Mouse (Mus musculus): ENCODE data around the gene Carmil1.

Gene Carmil1

DNA sequence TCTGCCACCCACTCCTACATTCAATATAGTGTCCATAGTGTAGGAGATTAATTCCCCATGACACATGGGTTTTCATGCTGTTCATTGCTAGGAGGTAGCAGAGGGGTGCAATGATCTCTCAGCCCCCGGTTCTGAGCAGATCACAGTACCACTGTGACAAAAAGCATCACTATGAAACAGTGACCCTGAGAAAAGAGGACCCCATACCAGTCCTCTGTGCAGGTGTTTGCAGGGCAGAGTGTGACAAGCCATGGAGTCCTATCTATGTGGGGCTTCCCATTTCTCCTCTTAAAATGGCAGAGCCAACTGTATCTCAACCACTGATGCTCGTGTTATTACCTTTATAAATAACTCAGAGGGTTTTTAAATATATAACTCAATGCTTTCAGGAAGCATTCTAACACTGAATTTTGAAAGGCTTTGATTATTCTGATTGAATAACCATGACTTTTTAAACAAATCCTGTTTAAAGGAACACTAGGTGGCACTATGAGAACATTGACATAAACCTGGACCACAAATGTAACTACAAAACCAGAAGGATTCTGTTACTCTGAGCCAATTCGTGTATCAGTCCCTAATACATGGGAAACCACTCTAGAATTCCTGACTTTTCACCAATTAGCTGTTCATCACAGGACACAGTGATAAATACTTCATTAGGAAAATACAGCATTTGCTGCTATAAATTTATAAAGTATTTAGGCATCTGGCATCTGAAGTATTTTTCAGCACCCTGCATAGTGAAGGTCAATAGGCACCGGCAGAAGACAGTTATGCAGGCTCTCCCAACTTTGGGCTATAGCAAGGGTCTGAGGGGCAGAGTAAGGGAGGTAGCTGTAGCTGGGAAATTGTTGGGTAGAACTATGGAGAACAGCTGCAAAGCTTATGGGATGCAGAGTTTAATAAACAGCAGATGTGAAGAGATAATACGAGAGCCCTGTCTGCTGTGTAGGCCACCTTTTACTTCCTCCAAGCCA, 253.1 kb downstream of the Carmil1 start:
- no peak for DNase-seq

DNA sequence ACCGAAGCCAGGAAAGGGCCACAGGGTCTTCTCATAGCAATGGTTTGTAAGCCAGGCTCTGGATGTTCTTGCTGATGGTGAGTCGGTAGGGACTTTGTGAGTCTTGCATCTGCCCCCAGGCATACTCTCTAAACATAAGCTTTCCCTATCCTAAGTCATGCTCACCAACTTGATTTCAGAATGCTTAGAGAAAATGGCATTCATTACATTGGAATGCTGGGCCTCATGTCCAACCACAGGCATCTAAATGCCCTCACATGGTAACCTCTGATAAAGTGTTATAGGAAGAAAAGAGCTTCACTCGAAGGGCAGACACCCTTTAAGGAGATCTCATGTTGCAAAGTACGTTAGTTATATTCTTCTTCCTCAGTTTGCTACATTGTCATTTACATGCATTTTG, 262.1 kb downstream of the Carmil1 start:
- no peak for DNase-seq

DNA sequence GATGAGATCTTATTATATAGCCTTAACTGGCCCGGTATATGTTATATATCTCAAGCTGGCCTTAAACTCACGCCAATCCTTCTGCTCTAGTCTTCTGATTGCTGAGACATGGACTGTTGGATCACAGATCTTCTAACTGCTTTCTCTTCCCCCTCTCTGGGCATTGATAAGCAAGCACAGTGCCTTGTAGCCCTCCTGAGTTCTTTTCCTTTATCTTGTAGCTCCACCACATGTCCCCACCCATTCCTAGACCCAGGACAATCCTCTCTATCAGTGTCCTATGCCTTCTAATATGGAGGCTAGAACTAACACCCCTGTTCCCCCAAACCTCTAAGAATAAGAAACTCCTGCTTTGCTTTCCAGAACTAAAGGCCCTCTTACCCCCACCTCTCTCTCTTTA, 275.1 kb downstream of the Carmil1 start:
- no peak for DNase-seq

DNA sequence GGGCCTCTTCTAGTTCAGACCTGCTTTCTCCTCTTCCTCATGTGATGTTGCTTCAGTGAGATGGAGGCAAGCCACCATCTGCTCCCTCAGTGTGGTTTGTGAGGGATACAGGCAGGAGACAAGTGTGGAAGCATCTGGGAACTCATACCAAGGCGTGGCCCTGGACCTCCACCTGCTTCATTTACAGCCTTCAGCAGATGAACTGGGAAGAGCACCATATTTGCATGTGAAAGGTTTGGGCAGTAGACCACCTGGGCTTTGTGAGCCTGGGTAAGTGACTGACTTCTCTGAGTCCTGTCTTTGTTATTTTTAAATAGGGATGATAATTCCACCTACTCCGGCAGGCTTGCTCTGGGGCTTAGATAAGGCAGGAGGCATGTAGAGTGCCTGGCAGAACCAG, 278.8 kb downstream of the Carmil1 start:
- DNase-seq, result no peak

DNA sequence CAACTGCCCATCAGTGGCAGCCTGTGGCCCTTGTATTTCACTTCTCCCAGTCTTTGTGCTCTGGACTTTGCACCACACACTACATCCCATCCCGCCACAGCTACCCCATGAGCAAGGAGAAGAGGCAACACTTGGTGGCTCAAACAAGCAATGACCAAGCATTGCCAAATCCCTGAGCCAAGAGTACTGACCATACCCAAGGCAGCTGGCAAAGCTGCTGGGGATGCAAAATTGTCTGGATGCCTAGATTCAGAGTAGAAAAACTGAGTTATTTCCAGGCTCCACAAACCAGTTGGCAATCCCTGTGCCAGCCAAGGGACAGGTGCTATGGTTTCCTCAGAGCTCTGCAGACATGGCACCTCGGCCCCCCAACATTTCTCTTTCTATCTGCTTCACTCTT, 279.5 kb downstream of the Carmil1 start:
- no peak for DNase-seq

DNA sequence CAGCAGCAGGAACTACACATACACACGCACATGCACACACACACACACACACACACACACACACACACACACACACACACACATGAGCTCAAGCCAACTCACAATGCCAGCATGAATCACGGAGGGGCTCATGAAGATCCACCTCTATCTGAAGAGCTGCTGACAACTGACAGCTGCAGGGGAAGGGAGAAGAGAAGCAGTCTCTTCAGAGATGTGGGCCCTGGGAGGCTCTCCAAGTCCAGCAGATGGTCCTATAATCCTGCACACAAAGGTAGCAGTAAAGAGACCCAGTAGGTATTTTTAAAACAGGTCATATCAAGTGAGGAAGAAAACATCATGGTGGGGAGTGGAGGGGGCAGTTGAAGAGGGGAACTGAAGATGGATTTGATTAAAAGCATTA, 281.8 kb downstream of the Carmil1 start:
- no peak for DNase-seq

DNA sequence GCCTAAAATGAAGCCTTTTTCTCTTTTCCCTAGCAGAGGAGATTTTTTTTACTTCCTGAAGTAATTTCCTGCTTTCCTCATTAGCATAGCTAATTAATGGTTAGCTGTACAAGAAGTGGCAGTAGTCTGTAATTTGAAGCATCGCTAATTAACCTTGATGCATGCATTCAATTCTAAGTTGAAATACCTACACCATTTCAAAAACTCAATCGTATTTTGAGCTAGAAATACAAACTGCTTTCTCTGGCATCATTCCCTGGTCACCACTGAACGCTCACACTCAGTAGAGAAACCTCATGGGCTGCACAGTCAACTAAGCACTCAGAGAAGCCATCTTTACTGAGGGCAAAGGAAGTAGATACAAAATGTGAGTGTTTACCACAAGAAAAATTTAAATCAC, 285.8 kb downstream of the Carmil1 start:
- no peak for DNase-seq

DNA sequence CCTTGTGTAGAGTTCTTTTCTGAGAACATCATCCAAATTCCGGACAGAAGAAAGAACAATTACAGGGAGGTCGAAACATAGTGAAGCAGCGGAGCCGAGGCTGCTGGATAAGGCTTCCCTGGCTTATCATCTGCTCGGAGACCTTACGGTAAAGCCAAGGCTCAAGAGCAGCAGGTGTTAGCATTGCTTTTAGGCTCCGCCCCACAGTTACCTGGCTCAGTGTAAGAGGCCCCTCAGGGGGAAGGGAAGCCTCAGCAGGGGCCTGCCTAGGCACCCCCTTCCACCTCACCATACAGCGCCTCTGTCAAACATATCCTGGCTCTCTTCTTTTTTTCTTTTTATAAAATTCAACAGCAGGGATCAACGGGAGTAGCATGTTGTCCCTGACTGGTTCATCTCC, 286.6 kb downstream of the Carmil1 start:
- no peak for DNase-seq

DNA sequence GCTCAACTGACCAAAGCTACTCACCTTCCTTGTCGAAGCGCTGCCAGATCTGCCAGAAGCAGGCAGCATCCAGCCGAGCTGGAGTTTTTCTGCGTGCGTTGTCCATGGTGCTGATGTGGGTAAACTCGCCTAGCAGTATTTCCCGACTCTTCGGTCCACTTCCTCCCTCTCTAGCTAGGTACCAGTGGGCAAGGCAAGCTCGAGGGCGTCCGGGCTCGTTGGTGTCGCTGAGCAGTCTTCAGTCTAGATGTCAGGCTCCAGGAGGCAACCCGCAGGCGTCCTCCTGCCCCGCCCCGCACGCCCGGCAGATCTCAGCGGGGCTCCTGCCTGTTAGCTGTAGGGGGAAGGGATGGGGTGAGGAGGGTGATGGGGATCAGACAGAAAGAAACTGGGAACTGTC, 289.7 kb downstream of the Carmil1 start, which contains the start of gene Scgn:
Scgn (minus strand) TSS at position 287 of the 400 bp plus-strand sequence.
- peak; percentile 71 for DNase-seq

DNA sequence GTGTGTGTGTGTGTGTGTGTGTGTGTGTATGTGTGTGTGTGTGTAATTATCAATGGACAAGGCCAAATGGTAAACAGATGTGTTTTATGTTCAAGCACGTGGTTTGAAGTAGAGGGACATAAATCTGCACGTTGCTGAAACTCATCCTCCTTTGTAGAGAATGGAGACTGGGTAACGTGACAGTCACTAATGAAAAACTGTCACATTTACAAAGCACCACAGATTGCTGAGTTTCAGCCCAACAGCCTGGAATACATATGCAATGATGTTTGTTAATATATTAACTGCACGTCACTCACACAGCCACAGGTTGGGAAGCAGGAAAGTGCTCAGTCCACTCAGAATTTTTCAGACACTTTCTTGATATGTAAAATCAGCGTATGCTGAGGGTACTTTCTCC, 290.1 kb downstream of the Carmil1 start:
- no peak for DNase-seq

DNA sequence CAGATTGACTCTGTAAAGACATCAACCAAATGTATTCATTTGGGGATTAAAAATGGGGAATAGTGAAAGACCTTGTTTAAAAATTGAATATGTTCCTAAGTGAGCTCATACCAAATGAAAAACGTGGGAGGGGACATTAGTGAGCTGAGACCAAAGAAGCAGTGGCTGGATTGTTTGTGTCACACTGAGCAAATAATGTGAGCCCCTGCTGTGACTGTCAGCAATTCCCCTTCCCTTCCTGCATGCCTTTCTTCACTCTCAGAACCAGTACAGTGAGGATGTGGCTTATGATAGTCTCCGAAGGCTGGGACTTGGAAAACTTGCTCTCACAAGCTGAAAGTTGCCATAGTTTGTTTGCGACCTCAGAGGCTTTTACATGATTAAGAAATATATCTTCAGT, 295.5 kb downstream of the Carmil1 start:
- DNase-seq, result no peak

DNA sequence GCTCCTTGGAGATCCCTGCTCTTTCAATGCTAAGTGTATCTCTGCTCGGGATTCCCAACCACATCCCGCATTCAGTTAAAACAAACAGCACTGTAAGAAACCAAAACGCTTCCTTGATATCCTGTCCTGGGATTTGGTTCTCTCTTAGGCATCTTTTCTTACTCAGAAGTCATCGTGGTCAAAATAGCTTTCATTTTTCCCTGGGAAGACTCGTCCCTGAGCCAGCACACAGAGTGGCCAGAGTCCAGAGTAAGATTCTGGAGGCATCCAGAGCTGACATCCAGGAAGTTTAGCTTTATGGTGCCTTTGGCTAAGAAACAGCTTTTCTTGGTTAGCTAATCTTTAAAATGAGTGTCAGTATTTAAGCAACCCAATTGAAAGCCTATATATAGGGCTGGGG, 308.3 kb downstream of the Carmil1 start:
- DNase-seq, result no peak

DNA sequence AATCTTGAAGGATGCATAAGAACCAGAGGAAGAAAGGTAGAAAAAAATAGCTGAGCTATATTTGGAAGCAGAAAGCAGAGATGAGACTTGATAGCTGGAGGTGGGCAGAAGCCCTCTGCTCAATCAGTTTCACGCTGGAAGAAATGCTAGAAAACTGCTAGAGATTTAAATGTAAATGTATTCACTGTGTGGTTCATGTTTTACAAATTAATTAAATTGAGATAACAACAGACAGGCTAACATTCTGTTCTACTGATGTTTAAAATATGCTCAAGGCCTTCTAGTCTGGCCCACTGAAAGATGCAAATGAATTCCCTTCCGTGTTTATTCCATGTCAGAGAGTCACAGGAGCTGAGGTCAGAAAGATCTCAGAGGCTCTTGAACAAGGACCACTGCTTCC, 308.7 kb downstream of the Carmil1 start:
- no peak for DNase-seq

DNA sequence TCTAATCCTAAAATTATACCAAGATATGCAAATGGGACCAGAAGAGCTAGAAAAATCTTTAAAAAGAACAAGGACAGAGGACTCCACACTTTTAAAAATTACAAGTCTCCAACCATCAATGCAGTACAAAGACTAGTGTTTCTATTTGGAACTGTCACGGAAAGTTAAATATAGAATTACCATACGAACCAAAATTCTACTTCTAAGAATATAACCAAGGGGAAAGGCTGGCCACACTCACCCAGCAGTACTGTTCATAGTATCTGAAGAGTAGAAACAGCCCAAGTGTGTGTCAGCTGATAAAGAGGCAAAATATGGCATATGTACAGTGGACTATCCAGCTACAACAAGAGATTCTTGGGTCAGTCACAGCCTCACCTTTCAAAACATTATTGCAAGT, 315.7 kb downstream of the Carmil1 start:
- no peak for DNase-seq

Data from thymus, postnatal 4 days (tissue).